Comparison of ENCODE assay signal across 23 mouse cellular contexts in genomic region chr13:73434687-73435086, GRCm38 (mm10). TPM values are rescaled to one million over a fixed set of nuclear protein-coding genes. Genes with fewer than 3 reads are reported as not detected.
DNase-seq lines count a peak whose midpoint lies in the region.
"Had no signal": no experiment of that assay in that cellular context is flagged by ENCODE, and none has a peak within 500 bp of the region (broad histone marks: within the 10 kb centered on the region; RNA-seq: fewer than 3 reads in every experiment).

No protein-coding gene starts in this region.

- no peaks in the 10 kb centered on the region for H3K9me3 ChIP-seq in forebrain, embryonic 10.5 days
- H3K9me3 ChIP-seq: embryonic facial prominence, embryonic 15.5 days; heart, embryonic 12.5 days; hindbrain, embryonic 13.5 days; intestine, embryonic 15.5 days; limb, embryonic 12.5 days; midbrain, embryonic 10.5 days had no signal

- H3K4me1 ChIP-seq in forebrain, embryonic 10.5 days: peaks cover 4% of the 10 kb centered on the region
- H3K4me1 ChIP-seq: embryonic facial prominence, embryonic 15.5 days; intestine, embryonic 15.5 days had no signal

- H3K27ac ChIP-seq in forebrain, embryonic 10.5 days: no peak overlapping the region
- H3K27ac ChIP-seq: embryonic facial prominence, embryonic 15.5 days; gastrocnemius, adult 2 months; hindbrain, embryonic 13.5 days; intestine, embryonic 15.5 days; limb, embryonic 12.5 days; stomach, postnatal 0 days had no signal

- H3K27me3 ChIP-seq in forebrain, embryonic 10.5 days (ENCODE audit: poor library complexity, severe bottlenecking): no peaks in the 10 kb centered on the region
- H3K27me3 ChIP-seq: embryonic facial prominence, embryonic 15.5 days; hindbrain, embryonic 13.5 days; intestine, embryonic 15.5 days; limb, embryonic 12.5 days had no signal

- 86% methylated on average over 5 of the region's 5 CpGs for WGBS in forebrain, embryonic 10.5 days

- H3K4me3 ChIP-seq in forebrain, embryonic 10.5 days: no peak overlapping the region
- H3K4me3 ChIP-seq: embryonic facial prominence, embryonic 15.5 days; gastrocnemius, adult 2 months; heart, embryonic 12.5 days; hindbrain, embryonic 13.5 days; intestine, embryonic 15.5 days; limb, embryonic 12.5 days; midbrain, embryonic 10.5 days had no signal

- no peaks in the 10 kb centered on the region for H3K36me3 ChIP-seq in forebrain, embryonic 10.5 days (replicated peaks)
- H3K36me3 ChIP-seq: embryonic facial prominence, embryonic 15.5 days; heart, embryonic 12.5 days; hindbrain, embryonic 13.5 days; intestine, embryonic 15.5 days; limb, embryonic 12.5 days; midbrain, embryonic 10.5 days had no signal

- DNase-seq in spleen, postnatal 36 days (ENCODE audit: low spot score in 2 of 2): peak; percentile 54 to 61
- DNase-seq in spleen, postnatal 4 days (ENCODE audit: low spot score in 2 of 2): no peak
- DNase-seq in CD4-positive, CD25-positive, alpha-beta regulatory T cell, adult 2 months (ENCODE audit: low read depth, low spot score): peak; percentile 56
- DNase-seq in induced T-regulatory cell, adult 2 months (ENCODE audit: low read depth): peak; percentile 62
- DNase-seq in thymus, postnatal 4 days: peak; percentile 34
- DNase-seq in forebrain, embryonic 10.5 days (ENCODE audit: extremely low spot score, low spot score): no peak
- no peak for DNase-seq in embryo, embryonic 10.5 days (ENCODE audit: low spot score)
- DNase-seq: cerebellum, adult 18-20 months; cerebellum, postnatal 25 days; forebrain, postnatal 0 days; gastrocnemius, adult 2 months; heart, postnatal 14 days; kidney, postnatal 4 days; layer of hippocampus, adult 9-11 months; lung, embryonic 14.5 days; lung, postnatal 4 days had no signal

RNA-seq across cellular contexts. Expression of gene Lpcat1, which starts 32.3 kb away (rescaled TPM):
- polyA plus RNA-seq in forebrain, embryonic 10.5 days (2016; fragmentation: Nextera tagmentation; extraction: Ambion mirVana): 63.5 and 67.3 TPM in 2 replicates

Comparison
In these comparisons a context has a peak if more than half of its experiments do, and no peak if none do; other contexts are left out.
1. DNase-seq: peak in spleen, postnatal 36 days (2 of 2), CD4-positive, CD25-positive, alpha-beta regulatory T cell, adult 2 months (single experiment), induced T-regulatory cell, adult 2 months (single experiment) and thymus, postnatal 4 days (single experiment); none in spleen, postnatal 4 days (0 of 2), forebrain, embryonic 10.5 days (single experiment) and embryo, embryonic 10.5 days (single experiment).